Mouse (Mus musculus) midbrain, postnatal 0 days (tissue): Measurements from ENCODE around the gene Pmvk. TPM values are rescaled to one million over a fixed set of nuclear protein-coding genes. Genes with fewer than 3 reads are reported as not detected.

ENCODE experiments used
- ATAC-seq: fragments of 200-750 bp; cut with Nextera tagmentation; 2 replicates; pipeline ENCODE4 v1.8.0; 2017; ENCODE audit warnings: moderate number of reproducible peaks, mild to moderate bottlenecking, moderate TSS enrichment, moderate library complexity; ENCODE audit not compliant: low FRiP score
- DNase-seq: peaks from one replicate; pipeline ENCODE4 v3.0.0-alpha.2; 2015; ENCODE audit warnings: low spot score
- H3K27ac ChIP-seq: fragments of 300-500 bp; sonication (generic); 2 replicates; pipeline ENCODE4 v1.5.1; 2014; ENCODE audit warnings: low read depth, mild to moderate bottlenecking, low read length, mixed read lengths
- H3K27me3 ChIP-seq: fragments of 300-500 bp; sonication (generic); 2 replicates; pipeline ENCODE4 v1.6.1; 2014; ENCODE audit warnings: low read length, control low read depth, mixed read lengths; ENCODE audit not compliant: insufficient read depth
- H3K36me3 ChIP-seq: fragments of 300-500 bp; sonication (generic); 2 replicates; pipeline ENCODE4 v1.6.1; 2014; ENCODE audit warnings: low read length, control low read depth, mixed read lengths; ENCODE audit not compliant: insufficient read depth
- H3K4me1 ChIP-seq: fragments of 300-500 bp; sonication (generic); 2 replicates; pipeline ENCODE4 v1.6.1; 2014; ENCODE audit warnings: mild to moderate bottlenecking, control low read depth, antibody characterized with exemption, low read length, mixed read lengths; ENCODE audit not compliant: insufficient read depth
- H3K4me2 ChIP-seq: fragments of 300-500 bp; sonication (generic); 2 replicates; pipeline ENCODE4 v1.6.1; 2014; ENCODE audit warnings: low read depth, mild to moderate bottlenecking, low read length, mixed read lengths; ENCODE audit not compliant: poor library complexity, severe bottlenecking
- H3K4me3 ChIP-seq: fragments of 300-500 bp; sonication (generic); 2 replicates; pipeline ENCODE4 v1.5.1; 2014; ENCODE audit warnings: low read depth, mild to moderate bottlenecking, low read length, moderate library complexity
- H3K9ac ChIP-seq: fragments of 300-500 bp; sonication (generic); replicated peaks from 2 replicates; pipeline ENCODE4 v1.6.1; 2014; ENCODE audit warnings: mild to moderate bottlenecking, low read length, moderate library complexity, mixed read lengths; ENCODE audit not compliant: poor library complexity, severe bottlenecking
- H3K9me3 ChIP-seq: fragments of 300-500 bp; sonication (generic); 2 replicates; pipeline ENCODE4 v1.6.1; 2016; ENCODE audit warnings: low read length, control low read depth
- CTCF ChIP-seq: IDR thresholded peaks from 2 replicates; pipeline ENCODE4 v1.5.1; 2016; ENCODE audit warnings: antibody characterized with exemption, mild to moderate bottlenecking
- WGBS: fragments of 180-500 bp; shearing (Covaris S2); extraction: QIAGEN DNeasy Blood & Tissue Kit; methylation state at CpG from one replicate; pipeline ENCODE4 v1.1.7; 2014; 5-methylcytosine and 5-hydroxymethylcytosine counted together
- polyA plus RNA-seq: library from polyadenylated mRNA; unstranded; fragments of >200 nt; fragmentation: Nextera tagmentation; extraction: Ambion mirVana; gene quantifications from 2 replicates; pipeline ENCODE4 v1.2.1, GENCODE M21; 2015
- total RNA-seq: library from RNA; depleted of rRNA; stranded (reverse); fragments of >200 nt; gene quantifications from 2 replicates; pipeline ENCODE4 v1.2.3, GENCODE M21; 2014

Pmvk gene
- total and polyA plus RNA-seq, 2 experiments from 2014 or later: 90.8 to 124 TPM

DNA sequence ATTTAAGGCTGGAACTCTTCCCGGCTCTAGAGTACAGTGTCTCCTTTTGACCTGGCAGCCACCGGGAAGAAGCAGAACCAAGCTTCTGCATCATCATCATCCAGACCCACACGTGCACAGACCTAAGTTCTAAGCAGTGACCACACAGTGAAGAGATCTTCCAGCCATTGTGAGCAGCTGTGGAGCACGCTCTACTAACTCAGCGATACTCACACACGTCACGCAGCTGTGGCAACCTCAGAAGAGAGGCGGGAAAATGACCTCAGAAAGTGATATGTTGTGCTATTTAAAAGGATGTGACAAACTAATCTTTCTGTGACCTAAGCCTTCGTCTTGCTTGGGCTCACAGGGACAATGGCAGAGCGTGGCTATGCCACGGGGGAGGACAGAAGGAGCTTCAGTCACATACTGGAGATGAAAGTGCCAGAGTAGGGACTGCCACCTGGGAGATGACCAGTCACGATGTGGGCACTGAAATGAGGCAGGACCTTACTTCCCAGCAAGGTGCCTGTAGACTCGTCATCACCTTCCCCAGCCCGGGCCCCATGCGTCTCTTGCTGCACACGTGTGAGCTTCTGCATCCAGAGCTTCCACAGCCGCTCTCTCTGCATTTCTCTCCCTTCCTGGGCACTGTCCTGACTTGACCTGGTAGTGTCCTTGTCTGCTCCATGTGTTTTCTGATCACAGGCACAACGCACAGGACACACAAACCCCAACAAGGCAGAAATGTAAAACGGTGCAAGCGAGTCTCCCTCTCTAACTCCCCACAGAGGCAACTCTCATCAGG, 32.8 kb downstream of the Pmvk start:
- ATAC-seq: no peak
- Histone ChIP-seq H3K9me3 (no peaks in the 10 kb centered on the region), H3K4me2 (no peak overlapping the region), H3K4me1 (no peaks in the 10 kb centered on the region), H3K4me3 (no peak overlapping the region), H3K27ac (no peak overlapping the region), H3K27me3 (no peaks in the 10 kb centered on the region; the same call in 1 of the 2 replicates), H3K9ac (no peak overlapping the region), H3K36me3 (no peaks in the 10 kb centered on the region)
- no peak for TF ChIP-seq CTCF
- WGBS: 53% methylated on average over 20 of the region's 20 CpGs
- no peak for DNase-seq

DNA sequence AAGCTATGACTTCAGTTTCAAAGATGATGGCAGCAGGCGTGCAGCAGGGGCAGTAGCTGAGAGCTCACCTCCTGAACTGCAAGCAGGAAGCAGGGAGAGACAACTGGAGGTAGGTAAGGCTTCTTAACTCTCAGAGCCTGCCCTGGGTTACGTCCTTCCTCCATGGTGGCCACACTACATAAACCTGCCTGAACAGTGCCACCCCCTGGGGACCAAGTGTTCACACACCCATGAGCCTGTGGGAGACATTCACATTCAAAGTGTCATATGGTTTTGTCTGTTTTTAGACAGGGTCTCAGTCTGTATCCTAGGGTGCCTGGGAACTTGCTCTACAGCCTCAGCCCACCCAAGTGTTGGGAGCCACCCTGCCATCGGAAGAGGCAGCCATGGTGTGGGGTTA, 36.4 kb downstream of the Pmvk start:
- WGBS: 92% methylated on average over 3 of the region's 3 CpGs
- Histone ChIP-seq H3K9ac (no peak overlapping the region), H3K27ac (no peak overlapping the region), H3K9me3 (no peaks in the 10 kb centered on the region), H3K4me3 (no peak overlapping the region), H3K36me3 (no peaks in the 10 kb centered on the region), H3K4me2 (no peak overlapping the region), H3K27me3 (no peaks in the 10 kb centered on the region; the same call in 1 of the 2 replicates), H3K4me1 (no peaks in the 10 kb centered on the region)
- DNase-seq (no peak), ATAC-seq (no peak)
- TF ChIP-seq CTCF: peak; percentile 2; the same call in 1 of the 2 replicates

DNA sequence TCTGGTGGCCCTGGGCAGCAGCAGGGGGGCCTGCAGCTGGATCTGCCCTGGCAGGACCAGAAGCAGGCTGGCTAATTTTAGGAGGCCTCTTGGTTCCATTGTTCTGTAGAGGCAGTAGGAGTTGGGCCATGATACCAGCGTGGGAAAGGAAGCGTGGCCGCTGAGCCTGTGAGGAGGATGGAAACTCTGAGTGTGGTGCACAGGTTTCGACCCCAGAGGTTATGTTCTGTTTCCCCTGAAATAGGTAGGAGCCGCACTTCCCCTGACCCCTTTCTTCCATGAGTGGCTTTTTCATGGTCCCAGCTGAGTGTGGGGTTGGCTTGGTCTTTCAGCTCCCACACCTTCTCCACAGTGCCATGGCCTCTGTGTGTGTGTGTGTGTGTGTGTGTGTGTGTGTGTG, 37.2 kb downstream of the Pmvk start:
- no peak overlapping the region for H3K4me3 ChIP-seq
- no peaks in the 10 kb centered on the region; the same call in 1 of the 2 replicates for H3K27me3 ChIP-seq
- 89% methylated on average over 5 of the region's 5 CpGs for WGBS
- no peak overlapping the region for H3K27ac ChIP-seq
- no peaks in the 10 kb centered on the region for H3K4me1 ChIP-seq
- DNase-seq: no peak
- no peaks in the 10 kb centered on the region for H3K36me3 ChIP-seq
- ATAC-seq: no peak
- no peak overlapping the region for H3K9ac ChIP-seq
- no peak for TF ChIP-seq CTCF
- no peaks in the 10 kb centered on the region for H3K9me3 ChIP-seq
- no peak overlapping the region for H3K4me2 ChIP-seq

DNA sequence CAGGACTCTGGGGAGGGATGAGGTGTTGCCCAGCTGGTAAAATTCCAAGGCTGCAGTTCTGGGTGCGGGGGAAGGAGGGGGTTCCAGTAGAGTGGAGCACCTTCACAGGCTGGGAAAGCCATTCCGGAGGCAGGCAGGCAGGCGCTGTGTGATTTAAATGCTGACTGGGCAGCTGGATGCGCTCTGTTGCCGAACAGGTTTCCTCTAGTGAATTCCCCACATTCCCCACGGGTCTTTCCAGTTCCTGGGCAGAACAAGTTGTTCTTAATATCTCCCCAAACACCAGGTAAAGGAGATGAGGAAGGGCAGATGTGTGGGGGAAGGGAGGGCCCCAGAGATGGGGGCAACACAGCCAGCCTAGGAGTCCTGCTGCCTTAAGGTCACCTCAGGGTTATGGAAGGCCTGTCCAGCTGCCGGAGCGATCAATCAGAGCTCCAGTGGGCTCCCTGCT, 38.4 kb downstream of the Pmvk start:
- Histone ChIP-seq H3K9ac (no peak overlapping the region), H3K4me1 (no peaks in the 10 kb centered on the region), H3K4me3 (no peak overlapping the region), H3K27ac (no peak overlapping the region), H3K27me3 (no peaks in the 10 kb centered on the region; the same call in 1 of the 2 replicates), H3K36me3 (no peaks in the 10 kb centered on the region), H3K4me2 (no peak overlapping the region), H3K9me3 (no peaks in the 10 kb centered on the region)
- DNase-seq (no peak), ATAC-seq (no peak)
- 42% methylated on average over 8 of the region's 8 CpGs for WGBS
- no peak for TF ChIP-seq CTCF

DNA sequence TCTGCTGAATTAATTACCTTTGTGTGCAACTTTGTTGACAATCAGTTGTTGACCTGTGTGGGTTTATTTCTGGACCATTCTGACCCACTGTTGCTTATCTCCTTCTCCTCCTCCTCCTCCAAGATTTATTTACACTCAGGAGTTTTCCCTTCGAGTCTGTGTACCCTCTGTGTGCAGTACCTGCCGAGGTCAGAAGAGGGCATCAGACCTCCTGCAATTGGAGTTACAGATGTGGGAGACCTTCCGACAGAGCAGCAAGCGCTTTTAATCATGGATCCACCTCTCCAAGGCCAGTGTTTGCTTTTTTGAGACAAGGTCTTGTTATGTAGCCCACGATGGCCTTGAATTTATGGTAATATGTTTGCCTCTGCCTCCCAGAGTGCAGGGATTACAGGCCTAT, 40.3 kb downstream of the Pmvk start:
- Histone ChIP-seq H3K9ac (no peak overlapping the region), H3K4me1 (no peaks in the 10 kb centered on the region), H3K27ac (no peak overlapping the region), H3K4me3 (no peak overlapping the region), H3K4me2 (no peak overlapping the region), H3K9me3 (no peaks in the 10 kb centered on the region), H3K27me3 (no peaks in the 10 kb centered on the region; the same call in 1 of the 2 replicates), H3K36me3 (no peaks in the 10 kb centered on the region)
- TF ChIP-seq CTCF: peak; percentile 53
- 86% methylated on average over 5 of the region's 5 CpGs for WGBS
- no peak for ATAC-seq
- no peak for DNase-seq

DNA sequence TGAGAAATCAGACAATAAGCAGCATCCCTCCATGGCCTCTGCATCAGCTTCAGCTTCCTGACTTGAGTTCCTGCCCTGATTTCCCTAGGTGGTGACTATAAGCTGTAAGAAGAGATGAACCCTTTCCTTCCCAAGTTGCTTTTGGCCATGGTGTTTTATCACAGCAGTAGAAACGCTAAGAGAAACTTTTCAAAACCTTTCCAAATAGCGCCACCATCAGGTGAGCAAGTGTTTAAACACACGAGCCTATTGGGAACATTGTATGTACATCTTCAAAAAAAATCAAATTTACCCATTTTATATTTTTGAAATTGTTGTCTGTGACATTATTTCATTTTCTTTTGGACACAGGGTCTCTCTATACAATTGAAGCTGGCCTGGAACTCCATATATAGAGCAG, 42.0 kb downstream of the Pmvk start:
- no peak overlapping the region for H3K27ac ChIP-seq
- DNase-seq: no peak
- H3K9me3 ChIP-seq: no peaks in the 10 kb centered on the region
- no peak overlapping the region for H3K4me2 ChIP-seq
- no peaks in the 10 kb centered on the region for H3K4me1 ChIP-seq
- H3K27me3 ChIP-seq: no peaks in the 10 kb centered on the region
- WGBS: 69% methylated on average over 3 of the region's 3 CpGs
- no peak overlapping the region for H3K9ac ChIP-seq
- H3K4me3 ChIP-seq: no peak overlapping the region
- no peak for ATAC-seq
- no peak; the same call in 1 of the 2 replicates for TF ChIP-seq CTCF
- no peaks in the 10 kb centered on the region for H3K36me3 ChIP-seq
